Mouse (Mus musculus) heart, adult 2 months (tissue): ENCODE measurements around the gene Nfia.

ENCODE experiments used
- CTCF ChIP-seq: fragments of 200-600 bp; IDR thresholded peaks from 2 replicates; pipeline ENCODE4 v1.8.1; 2022; ENCODE audit warnings: antibody characterized with exemption, mild to moderate bottlenecking, moderate library complexity
- EP300 ChIP-seq: fragments of 200-500 bp; IDR thresholded peaks from 2 replicates; pipeline ENCODE4 v1.6.1; 2011; ENCODE audit warnings: low read depth, low read length, control low read depth; ENCODE audit not compliant: insufficient read depth
- POLR2A ChIP-seq: fragments of 200-500 bp; IDR thresholded peaks from 2 replicates; pipeline ENCODE4 v1.6.1; 2011; ENCODE audit warnings: mild to moderate bottlenecking, low read depth, low read length, control low read depth; ENCODE audit not compliant: insufficient read depth

DNA sequence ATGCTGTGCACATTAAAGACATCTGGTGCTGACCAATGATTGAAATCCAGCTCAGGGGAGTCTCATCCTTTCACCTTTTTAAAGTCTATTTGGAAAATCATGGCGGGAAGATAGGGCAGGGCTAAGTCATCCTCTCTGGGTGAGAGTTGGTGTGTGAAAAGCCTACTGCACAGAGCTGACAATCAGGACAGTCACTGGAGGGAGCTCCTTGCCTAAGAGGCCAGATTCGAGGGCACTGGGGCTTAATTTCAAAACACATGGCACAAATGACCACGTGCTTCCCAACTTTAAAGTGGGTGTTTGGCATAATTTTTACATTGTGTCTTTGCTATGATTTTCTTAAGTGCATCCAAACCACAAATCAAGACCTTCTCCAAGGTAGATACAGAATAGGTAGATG lies 146.1 kb downstream of the Nfia start:
- TF ChIP-seq POLR2A: no peak
- TF ChIP-seq CTCF: peak; percentile 44
- TF ChIP-seq EP300: no peak
